Mouse (Mus musculus): ENCODE data around the gene Synpr. TPM values are rescaled to one million over a fixed set of nuclear protein-coding genes. Genes with fewer than 3 reads are reported as not detected.

The Synpr gene
- total RNA-seq, 2 experiments from 2014 or later: 113 to 142 TPM

DNA sequence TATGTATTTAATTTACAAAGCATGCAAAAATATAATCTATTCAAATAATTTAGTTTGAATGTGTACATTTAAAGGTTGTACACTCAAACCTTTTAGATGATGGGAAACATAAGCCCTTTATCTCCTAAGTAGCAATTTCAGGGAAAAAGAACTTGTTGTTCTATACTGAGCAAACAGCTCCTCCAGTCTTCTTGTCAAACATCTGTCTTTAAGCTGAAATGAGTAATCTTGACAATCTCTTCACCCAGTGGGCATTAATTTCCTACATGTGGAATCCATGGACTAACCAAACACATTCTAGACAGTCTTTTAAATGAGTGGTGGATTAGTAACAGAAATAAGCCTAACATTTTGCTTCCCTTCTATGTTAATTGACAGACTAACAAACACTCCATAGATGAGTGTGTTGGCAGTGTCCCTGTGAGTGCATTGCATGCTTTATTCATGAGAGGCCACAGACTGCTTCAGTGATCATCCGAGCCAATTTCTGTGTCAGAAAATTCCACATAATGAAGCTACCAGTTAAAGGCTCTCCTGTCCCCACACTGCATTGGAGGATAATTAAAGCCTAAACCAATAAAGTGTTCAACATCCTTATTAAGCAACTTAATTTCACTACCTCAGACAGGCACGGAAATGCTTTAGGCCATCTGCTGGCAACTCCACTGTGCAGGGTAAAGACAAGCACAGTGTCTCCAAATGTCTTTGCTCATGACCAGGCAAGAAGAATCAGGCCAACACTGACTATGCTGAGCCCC, 367.1 kb downstream of the Synpr start:
- intact Hi-C loops (cut with DNase I): no loop called here
- peak in 1 of 2 experiments; percentile 27 for DNase-seq (ENCODE audit: low spot score in 2 of 2)
